Mouse (Mus musculus): ENCODE data around the gene Kctd11.
A peak's percentile ranks its signal among the peaks of the same experiment; 100 is the strongest.
"Not testable (repeated sequence)": the region's sequence is repeated elsewhere in the genome, so short reads cannot be mapped to it uniquely, and the experiment has no call there.

Kctd11 gene

DNA sequence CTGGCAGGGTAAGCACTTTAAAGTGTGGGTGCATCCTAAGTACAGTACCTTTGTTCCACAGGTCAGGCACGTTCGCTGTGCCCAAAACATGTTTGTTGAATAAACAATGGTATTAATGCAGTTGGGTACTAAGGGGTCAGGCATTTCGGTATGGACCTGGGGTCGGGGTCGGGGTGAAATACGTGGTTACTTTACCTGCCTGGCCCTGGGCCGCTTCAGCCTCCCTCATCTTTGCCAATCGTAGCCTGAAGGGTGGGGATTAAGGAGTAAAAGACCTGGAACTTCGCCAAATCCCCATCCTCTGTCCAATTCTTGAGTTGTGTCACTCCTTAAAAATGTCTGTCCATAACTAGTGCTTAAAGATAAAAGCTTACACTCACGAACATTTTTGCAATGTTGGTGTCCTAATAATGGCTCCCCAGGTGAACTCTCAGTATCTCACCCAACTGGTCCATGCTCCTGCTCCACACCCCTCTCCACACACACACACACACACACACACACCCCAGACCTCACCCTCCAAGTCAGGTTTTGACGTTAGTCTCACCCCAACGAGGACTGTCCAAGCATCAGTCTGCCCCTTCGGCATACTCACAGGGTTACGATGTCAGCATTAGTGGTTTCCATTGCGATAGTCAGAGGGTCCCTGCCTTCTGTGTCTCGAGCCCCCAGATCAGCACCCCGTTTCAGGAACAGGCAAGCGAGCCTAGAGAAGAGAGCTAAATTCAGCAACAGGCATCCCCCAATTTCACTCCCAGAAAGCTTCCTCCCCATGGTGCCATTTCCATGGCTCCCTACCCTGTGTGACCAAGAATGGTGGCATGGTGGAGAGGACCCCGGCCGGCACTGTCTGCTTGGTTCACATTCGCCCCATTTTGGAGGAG, 823 bp upstream of the Kctd11 start:
- DNase-seq, result no peak

DNA sequence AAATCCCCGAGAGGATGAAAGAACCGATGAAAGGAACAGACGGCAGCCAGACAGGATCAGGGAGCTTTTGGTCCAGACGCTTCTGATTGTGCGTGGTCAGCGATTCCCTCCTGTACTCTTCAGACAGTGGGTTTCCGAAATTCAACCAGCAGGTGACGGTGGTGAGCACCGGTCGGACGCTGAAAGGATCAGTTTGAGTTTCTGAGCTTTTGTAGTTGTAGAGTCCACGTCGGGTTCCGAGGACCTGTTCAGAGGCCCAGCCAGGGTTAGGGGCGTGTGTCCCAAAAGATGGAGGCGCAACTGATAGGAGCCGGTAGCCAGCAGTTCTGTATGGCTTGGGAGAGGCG, 727 bp downstream of the Kctd11 start:
- DNase-seq, result peak; percentile 66 to 67

DNA sequence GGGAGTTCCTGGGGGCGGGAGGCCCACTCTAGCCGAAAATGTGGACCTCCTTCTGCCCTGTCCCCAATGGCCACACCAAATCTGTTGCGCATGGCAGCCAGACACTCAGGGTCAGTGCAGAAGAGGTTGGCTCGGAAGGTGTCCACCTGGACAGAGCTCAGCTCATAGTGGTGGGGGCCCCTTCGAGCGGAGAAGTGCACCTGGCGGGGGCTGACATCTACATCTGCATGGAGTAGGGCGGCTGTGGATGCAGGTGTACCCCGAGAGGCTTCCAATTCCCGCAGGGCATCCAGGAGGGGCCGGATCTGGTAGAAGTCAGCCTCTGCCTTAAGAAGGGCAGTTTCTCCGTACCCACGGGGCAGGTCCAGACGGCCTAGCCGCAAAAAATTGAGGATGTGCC, 1.5 kb downstream of the Kctd11 start:
- no peak for DNase-seq

DNA sequence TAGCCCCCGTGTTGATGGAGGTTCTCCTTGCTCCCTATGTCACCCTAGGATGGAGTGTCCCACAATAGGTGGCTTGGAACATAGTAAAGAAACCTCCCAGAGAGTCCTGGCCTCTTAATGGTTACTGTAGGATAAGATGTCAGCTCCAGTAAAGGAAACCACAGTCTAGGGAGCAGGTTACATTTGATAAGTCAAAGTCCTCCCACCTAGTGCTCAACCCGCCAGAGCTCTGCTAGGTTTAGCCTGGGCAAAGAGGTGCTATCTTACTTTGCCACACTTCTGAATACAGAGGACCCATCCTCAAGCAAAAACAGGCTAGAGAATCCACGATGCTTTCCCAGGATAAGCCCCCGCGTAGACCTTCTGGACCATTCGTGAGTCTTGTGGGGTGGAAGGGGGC, 2.3 kb downstream of the Kctd11 start:
- DNase-seq, result no peak

DNA sequence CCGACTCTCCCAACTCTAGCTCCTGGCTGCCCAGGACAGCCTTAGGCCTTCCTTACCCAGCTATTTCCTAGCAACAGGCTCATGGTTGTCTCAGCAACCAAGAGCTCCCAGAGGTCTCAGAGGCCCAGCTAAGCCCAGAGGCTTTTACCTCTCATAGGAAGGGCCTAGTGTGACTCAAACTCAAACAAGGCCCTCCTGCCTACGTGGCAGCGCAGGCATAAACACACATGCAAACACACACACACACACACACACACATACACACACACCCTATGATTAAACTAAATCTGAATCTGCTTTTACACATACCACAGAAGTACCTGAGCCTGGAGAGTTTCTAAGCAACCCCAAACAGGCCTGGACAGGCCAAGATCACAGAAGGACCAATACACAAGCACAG, 2.8 kb downstream of the Kctd11 start:
- DNase-seq, result no peak

- DNase-seq, result no peak
Observed at GRCm38 (mm10) chr11:69877878-69878277, 3.3 kb downstream of the Kctd11 start, which contains the start of gene Tmem95. Gene Tmem95 (minus strand): TSS chr11:69878018.

GRCm38 (mm10) chr11:69876867-69877266, 4.3 kb downstream of the Kctd11 start:
- DNase-seq, result peak; percentile 91

- no peak for DNase-seq
Observed at GRCm38 (mm10) chr11:69876186-69876585, 5.0 kb downstream of the Kctd11 start.

GRCm38 (mm10) chr11:69872451-69872850, 8.8 kb downstream of the Kctd11 start:
- no peak for DNase-seq

DNA sequence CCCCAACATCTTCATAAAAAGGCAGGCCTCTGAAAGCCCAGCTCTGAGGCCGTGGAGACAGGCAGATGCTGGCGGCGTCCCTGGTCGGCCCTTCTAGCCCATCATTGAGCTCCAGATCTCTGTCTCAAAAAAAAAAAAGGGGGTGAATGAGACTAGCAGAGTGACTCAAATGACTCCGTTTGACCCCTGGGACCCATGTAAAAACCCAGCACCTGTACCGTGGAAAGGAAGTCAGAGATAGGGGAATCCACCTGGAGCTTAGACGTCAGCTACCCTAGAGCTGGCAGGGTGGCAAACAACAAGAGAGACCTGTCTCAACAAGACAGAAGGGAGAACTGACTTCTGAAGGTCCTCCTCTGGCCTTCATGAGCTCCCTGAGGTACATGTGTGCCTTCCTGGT, 9.4 kb downstream of the Kctd11 start:
- DNase-seq, result no peak

- no peak for DNase-seq
Observed at GRCm38 (mm10) chr11:69870289-69871069, 10.7 kb downstream of the Kctd11 start.

- no peak for DNase-seq
Observed at GRCm38 (mm10) chr11:69867335-69867734, 13.9 kb downstream of the Kctd11 start.

DNA sequence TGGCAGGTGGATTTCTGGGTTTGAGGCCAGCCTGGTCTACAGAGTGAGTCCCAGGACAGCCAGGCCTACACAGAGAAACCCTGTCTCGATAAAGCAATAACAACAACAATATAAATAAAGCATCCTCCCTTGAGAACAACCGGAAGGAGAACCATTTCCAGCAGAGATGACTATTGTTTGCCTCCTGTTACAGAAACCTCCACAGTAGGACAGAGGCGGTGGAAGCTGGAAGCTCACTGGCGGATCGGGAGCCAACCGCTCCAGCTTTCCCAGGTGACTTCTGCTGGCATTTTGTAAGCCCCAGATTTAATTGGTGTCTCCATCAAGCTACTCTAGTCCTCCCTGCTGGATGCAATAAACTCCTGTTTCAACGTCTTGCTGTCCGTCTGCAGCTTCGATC, 15.6 kb downstream of the Kctd11 start:
- DNase-seq, result no peak

GRCm38 (mm10) chr11:69864138-69864860, 16.9 kb downstream of the Kctd11 start:
- no peak for DNase-seq

DNA sequence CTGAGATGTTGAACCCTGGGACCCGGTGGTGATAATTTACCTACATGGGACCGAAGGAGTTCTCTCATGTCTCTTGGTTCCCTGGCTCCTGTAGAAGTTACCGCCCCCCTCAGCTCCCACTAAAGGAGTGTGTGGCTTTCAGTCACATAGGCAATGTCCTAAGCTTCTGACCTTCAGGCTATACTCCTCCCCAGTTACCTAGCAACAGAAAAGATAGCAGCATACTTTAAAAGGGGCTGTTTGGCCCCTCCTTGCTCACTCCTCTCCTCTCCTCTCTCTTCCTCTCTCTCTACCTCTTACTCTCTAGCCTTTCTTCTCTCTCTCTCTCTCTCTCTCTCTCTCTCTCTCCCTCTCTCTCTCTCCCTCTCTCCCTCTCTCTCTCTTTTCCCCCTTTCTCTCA, 17.5 kb downstream of the Kctd11 start:
- not testable (repeated sequence) for DNase-seq

- DNase-seq, result no peak
Observed at GRCm38 (mm10) chr11:69858113-69858998, 22.9 kb downstream of the Kctd11 start, which contains the start of gene Tnk1. Gene Tnk1 (minus strand): TSS chr11:69858730.

DNA sequence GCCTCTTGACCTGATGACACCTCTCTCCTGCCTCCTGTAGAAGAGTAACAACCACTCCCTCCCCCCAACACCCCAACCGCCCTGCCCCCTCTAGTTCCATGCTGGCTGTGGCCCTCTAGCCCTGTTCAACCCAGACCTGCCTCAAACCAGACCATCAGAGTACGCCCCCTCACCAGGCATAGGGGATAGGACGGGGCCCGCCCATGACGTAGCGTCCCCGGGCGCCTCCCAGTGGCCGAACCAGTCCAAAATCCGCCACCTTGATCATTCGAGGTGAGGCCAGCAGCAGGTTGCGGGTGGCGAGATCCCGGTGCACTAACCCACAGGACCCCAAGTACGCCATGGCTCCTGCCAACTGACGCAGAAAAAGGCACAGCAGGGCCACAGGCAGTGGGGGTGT, 25.9 kb downstream of the Kctd11 start:
- peak; percentile 66 to 71 for DNase-seq

DNA sequence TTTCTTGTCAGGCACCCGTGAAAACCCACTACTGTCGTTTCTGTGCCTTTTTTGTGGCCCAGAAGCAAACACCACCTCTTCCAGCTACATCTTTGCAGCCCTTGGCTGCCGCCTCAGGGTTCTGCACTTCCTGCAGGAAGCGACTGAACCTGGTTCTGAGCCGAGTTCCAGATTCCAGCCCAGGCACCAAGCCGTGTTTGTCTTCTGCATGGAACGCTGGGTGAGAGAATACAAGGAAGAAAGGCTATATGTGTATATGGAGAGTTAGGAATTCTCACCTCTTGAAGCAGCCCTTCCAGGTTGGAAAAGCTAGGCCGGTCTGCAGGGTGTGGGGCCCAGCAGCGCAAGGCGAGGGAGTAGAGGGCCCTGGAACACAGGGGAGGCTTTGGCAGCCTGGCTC, 26.5 kb downstream of the Kctd11 start:
- no peak for DNase-seq

- peak in 1 of 2 experiments; percentile 36 for DNase-seq
Observed at GRCm38 (mm10) chr11:69853994-69854393, 27.2 kb downstream of the Kctd11 start.

DNA sequence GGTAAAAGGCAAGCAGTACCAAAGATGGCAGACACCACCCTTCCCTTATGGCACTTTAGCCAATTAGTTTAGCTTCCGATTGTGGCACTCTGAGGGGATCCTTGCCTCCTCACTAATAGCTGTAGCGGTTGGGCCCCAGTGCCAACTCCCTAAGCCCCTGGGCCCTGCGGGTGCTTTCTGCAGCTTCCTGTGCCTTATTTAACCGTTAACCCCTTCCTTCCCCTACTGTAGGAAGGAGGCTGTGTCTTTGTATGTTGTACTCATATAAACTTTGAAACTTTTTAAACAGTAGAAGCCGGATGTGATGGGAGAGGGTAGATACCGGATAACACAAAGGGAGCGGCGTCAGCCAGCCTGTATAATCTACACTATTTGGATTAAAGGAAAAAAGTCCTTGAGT, 30.5 kb downstream of the Kctd11 start:
- peak; percentile 37 to 61 for DNase-seq

- no peak for DNase-seq
Observed at GRCm38 (mm10) chr11:69849884-69850283, 31.3 kb downstream of the Kctd11 start.

GRCm38 (mm10) chr11:69849128-69849527, 32.1 kb downstream of the Kctd11 start:
- no peak for DNase-seq

Data from thymus, postnatal 36 days (tissue).